Mouse (Mus musculus): ENCODE measurements around the gene Nxt2.
"Not testable (repeated sequence)": the region's sequence is repeated elsewhere in the genome, so short reads cannot be mapped to it uniquely, and the experiment has no call there.

Nxt2 gene

GRCm38 (mm10) chrX:142226542-142226941 is at the start of gene Nxt2:
Gene Nxt2 (plus strand): TSS chrX:142226770.
- DNase-seq (ENCODE audit: low spot score in 2 of 2), result no peak

- DNase-seq (ENCODE audit: low spot score in 2 of 2), result no peak
Observed at GRCm38 (mm10) chrX:142176981-142177380, 49.6 kb upstream of the Nxt2 start.

- DNase-seq (ENCODE audit: low spot score in 2 of 2), result no peak
Observed at GRCm38 (mm10) chrX:142182026-142182425, 44.5 kb upstream of the Nxt2 start.

- DNase-seq (ENCODE audit: low spot score in 2 of 2), result no peak
Observed at GRCm38 (mm10) chrX:142189023-142189703, 37.4 kb upstream of the Nxt2 start.

- no peak for DNase-seq (ENCODE audit: low spot score in 2 of 2)
Observed at GRCm38 (mm10) chrX:142190355-142190754, 36.2 kb upstream of the Nxt2 start.

GRCm38 (mm10) chrX:142194420-142194819 is 32.1 kb upstream of the Nxt2 start:
- DNase-seq (ENCODE audit: low spot score in 2 of 2), result no peak

- no peak for DNase-seq (ENCODE audit: low spot score in 2 of 2)
Observed at GRCm38 (mm10) chrX:142195551-142195950, 31.0 kb upstream of the Nxt2 start.

GRCm38 (mm10) chrX:142196831-142197230 is 29.7 kb upstream of the Nxt2 start, which contains the start of gene Gucy2f:
Gene Gucy2f (minus strand): TSS chrX:142196931.
- DNase-seq (ENCODE audit: low spot score in 2 of 2), result no peak

GRCm38 (mm10) chrX:142200295-142200694 is 26.3 kb upstream of the Nxt2 start:
- peak; percentile 5 to 17 for DNase-seq (ENCODE audit: low spot score in 2 of 2)

GRCm38 (mm10) chrX:142227398-142228054 is 956 bp downstream of the Nxt2 start:
- no peak for DNase-seq (ENCODE audit: low spot score in 2 of 2)

- DNase-seq (ENCODE audit: low spot score in 2 of 2), result peak; percentile 71 to 75
Observed at GRCm38 (mm10) chrX:142228055-142228768, 1.6 kb downstream of the Nxt2 start.

GRCm38 (mm10) chrX:142228769-142229158 is 2.2 kb downstream of the Nxt2 start:
- DNase-seq (ENCODE audit: low spot score in 2 of 2), result no peak

GRCm38 (mm10) chrX:142236146-142236545 is 9.6 kb downstream of the Nxt2 start:
- not testable (repeated sequence) for DNase-seq (ENCODE audit: low spot score in 2 of 2)

- no peak for DNase-seq (ENCODE audit: low spot score in 2 of 2)
Observed at GRCm38 (mm10) chrX:142237101-142237500, 10.5 kb downstream of the Nxt2 start.

GRCm38 (mm10) chrX:142245682-142246327 is 19.2 kb downstream of the Nxt2 start:
- no peak for DNase-seq (ENCODE audit: low spot score in 2 of 2)

- DNase-seq (ENCODE audit: low spot score in 2 of 2), result no peak
Observed at GRCm38 (mm10) chrX:142250008-142250736, 23.6 kb downstream of the Nxt2 start.

- DNase-seq (ENCODE audit: low spot score in 2 of 2), result no peak
Observed at GRCm38 (mm10) chrX:142276031-142276430, 49.5 kb downstream of the Nxt2 start.

- no peak for DNase-seq (ENCODE audit: low spot score in 2 of 2)
Observed at GRCm38 (mm10) chrX:142276573-142276972, 50.0 kb downstream of the Nxt2 start.

GRCm38 (mm10) chrX:142285905-142286304 is 59.3 kb downstream of the Nxt2 start:
- no peak for DNase-seq (ENCODE audit: low spot score in 2 of 2)
